Mouse (Mus musculus) cortical plate, adult 2 months (tissue): ENCODE results near the gene Majin.

Experiments used
- CTCF ChIP-seq: fragments of 200-500 bp; IDR thresholded peaks from 2 replicates; pipeline ENCODE4 v1.5.1; 2011; ENCODE audit warnings: mild to moderate bottlenecking, control low read depth, low read length; ENCODE audit not compliant: insufficient read depth; ENCODE audit errors: extremely low read depth
- POLR2A ChIP-seq: fragments of 200-500 bp; IDR thresholded peaks from 2 replicates; pipeline ENCODE4 v1.6.1; 2011; ENCODE audit warnings: mild to moderate bottlenecking, low read length, control low read depth; ENCODE audit not compliant: insufficient read depth; ENCODE audit errors: extremely low read depth

DNA sequence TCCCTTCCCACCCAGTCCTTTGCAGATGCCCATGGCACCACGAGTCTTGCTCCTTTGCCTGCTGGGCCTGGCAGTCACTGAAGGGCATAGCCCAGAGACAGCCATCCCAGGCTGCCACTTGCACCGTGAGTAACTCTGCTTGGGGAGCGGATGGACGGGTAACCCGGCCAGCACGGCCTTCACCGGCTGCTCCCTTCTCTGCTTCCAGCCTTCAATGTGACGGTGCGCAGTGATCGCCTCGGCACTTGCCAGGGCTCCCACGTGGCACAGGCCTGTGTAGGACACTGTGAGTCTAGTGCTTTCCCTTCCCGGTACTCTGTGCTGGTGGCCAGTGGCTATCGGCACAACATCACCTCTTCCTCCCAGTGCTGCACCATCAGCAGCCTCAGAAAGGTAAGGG, 42.6 kb downstream of the Majin start:
- TF ChIP-seq POLR2A (0 out of 2 replicates have a peak, but pooled peaks have one; percentile 7), CTCF (no peak)
